Mouse (Mus musculus) MN1 (cell line): ENCODE data around the gene Cacnb2.

Experiments used
- DNase-seq: peaks from one replicate; pipeline ENCODE4 v3.0.0-alpha.2; 2016; ENCODE audit warnings: low spot score

Gene Cacnb2

DNA sequence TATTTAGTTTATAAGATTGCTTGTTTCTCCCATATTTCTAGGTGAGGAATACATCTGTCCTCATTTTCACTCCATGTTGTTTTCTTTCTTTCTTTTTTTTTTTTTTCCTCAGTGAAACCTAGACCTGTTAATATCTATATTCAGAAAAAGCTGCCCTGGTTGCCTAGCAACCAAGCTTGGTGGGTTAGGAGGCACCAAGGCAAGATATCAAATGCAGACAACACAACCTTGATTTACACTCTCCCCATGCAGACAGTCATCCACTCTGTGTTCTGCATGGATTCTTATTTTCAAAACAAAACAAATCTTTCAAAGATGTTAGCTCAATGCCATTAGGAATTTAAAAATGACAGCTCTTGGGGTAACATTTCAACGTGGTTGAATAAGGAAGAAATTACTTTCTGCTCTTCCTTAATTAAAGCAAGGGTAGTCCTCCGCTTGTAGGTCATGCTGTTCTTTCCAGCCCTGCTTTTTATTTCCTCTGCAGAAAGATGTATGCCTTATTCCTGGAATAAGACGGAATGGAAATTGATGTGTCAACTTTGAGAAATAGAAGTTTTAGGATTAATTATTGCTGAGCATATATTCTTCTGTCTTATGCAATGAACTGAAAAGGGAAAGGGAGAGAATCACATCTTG is 172.1 kb downstream of the Cacnb2 start:
- DNase-seq = no peak

DNA sequence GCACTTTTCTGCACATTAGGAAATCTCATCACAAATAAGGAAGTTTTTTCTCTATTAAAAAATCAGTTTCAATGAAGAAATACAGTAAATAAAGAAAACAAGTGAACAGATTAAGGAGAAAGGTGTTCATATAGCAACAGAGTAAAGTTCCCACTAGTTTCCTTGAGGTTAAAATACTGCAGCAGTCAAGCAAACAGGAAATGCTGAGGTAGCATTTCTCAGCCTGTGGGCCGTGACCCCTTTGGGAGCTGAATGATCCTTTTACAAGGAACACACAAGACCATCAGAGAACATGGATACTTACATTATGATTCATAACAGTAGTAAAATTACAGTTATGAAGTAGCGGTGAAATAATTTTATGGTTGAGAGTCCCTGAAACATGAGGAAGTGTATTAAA is 185.1 kb downstream of the Cacnb2 start:
- no peak for DNase-seq

DNA sequence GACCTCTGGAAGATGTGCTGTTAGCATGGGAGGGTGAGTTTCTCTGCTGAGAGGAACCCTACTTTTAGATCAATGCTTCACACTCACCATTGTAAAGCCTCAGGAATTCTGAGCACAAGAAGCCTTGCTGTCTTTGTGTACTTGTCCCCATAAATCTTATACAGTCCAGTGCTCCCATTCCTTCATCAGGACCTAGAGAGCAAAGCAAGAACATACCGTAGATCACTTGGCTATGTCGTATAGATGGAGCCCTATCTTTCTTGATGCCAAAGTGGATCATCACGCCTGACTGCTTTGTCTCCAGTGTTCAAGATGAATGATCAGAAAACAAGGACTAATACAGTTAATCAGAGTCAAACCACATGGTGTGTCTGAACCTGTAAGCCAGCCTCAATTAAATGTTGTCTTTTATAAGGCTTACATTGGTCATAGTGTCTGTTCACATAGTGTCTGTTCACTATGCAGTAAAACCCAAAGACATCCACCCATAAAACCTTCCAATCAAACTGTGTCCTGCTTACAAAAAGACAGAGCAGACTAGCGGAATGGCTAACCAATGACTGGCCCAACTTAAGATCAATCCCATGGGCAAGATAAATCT is 198.7 kb downstream of the Cacnb2 start:
- no peak for DNase-seq

DNA sequence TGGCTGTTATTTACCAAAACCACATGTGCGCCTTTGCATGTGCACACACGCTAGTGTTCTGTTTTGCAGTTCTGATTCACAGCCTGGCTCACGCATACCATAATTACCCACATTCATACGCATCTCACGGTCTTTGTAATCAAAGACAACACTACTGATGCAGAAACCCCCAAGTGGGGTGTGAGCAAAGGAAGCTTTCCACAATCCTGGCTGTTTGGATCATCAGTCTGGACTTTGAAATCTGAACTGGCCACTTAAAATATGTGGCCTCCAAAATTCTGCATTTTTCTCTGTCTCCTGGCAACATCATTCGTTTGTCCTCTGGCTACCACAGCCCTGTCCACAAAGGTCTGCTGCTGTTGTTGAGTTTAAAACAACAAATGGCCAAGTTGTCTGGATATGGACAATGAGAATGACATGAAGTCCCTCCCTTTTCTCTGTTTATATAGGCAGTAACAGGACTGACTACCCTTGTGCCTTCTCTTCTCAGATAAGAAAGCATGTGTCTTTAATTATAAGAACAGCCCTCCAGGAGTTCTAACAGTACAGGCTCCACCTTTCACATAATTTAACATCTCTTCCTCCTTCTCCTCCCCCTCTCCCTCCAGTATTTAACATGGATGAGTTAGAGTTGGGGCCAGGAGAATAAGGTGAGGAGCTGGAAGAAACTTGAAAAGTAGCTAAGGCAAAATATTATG is 204.9 kb downstream of the Cacnb2 start:
- DNase-seq = no peak

DNA sequence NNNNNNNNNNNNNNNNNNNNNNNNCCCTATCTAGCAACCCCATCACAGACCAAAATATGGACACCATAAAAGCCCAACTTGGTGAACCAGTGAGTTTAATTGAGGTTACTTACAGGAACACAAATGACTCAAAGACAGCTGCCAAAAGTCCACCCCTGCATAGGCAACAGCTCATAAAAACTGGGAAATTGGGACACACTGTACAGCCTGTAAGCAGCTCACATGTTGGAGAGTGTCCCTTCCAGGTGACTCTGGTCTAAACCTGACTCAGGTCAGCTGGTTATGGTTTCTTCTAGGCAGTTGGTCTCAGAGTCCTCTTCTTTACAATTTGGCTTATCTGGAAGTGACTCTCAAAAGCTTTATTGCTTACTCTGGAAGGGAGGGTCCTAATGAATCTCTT is 212.1 kb downstream of the Cacnb2 start:
- no peak for DNase-seq

DNA sequence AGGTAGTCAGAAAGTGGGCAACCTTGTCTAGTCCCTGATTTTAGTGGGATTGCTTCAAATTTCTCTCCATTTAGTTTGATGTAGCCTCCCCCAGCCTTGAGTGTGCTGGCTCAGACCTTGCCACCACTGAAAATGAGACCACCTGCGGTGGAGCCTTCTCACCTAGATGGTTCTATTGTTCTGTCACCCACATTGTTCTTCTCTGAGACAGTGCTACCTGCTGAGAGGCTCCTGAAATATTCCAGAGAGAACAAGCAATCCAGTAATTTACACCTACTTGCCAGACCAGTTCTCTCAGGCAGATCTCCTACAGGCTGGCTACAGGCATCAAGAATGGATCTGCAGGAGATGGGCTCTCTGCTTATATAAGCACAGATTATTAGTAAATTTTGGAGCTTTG is 215.8 kb downstream of the Cacnb2 start:
- no peak for DNase-seq

DNA sequence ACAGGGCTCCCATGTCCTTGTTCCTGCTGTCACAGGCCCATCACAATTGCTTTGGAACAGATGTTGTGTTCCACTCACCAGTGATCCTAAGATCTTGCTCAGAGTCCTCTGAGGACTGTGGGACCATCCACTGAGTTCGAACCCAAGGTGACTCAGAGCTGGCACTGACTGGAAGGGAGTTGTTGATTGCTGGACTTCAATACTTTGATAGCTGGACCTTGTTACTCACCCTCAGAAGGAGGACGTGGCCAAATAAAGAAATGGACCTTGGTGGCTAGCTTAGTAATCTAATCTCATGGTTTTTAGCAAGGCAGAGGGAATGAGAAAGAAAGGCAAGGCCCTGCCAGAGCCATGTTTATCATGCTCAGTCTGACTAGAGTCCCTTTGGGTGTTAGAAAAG is 218.1 kb downstream of the Cacnb2 start:
- no peak for DNase-seq

DNA sequence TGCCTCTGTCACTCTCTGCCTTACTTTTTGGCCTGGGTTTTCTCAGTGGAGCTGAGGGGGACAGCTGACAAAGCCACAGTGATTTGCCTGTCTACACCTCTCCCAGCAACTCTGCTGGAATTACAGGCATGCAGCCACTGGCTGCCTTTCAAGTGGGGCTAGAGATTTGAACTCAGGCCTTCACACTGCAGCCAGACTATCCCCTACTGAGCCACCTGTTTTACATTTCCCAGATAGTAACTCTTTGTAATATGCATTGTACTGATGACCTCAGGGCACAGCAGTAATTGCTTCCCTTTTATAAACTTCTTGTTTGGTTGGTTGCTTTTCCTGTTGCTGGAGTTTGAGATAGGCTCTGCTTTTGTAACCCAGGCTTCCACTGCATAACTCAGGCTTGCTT is 220.2 kb downstream of the Cacnb2 start:
- no peak for DNase-seq

DNA sequence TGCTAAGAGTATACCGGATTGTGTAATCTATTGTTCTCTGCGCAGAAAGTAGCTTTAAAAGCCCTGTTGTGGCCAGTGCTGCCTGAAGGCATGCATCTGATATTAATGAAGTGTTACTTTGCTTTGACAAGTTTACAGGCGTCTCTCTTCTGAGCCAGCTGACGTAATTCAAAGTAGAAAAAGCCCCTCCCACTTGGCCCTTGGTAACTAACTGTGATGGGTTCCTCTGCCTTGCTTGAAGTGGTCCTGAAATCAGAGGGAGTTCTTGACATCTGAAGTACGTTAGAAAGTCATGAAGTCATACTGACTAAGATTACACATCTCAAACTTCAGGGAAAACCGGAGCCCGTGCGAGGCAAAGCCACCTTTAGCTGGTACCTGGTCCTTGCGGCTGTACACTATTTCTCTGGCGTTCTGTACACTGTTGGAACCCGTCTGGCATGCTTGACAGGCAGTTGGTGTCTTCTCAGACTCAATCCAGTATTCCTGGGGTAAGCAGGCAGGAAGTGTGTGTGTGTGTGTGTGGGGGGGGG is 221.0 kb downstream of the Cacnb2 start:
- no peak for DNase-seq

DNA sequence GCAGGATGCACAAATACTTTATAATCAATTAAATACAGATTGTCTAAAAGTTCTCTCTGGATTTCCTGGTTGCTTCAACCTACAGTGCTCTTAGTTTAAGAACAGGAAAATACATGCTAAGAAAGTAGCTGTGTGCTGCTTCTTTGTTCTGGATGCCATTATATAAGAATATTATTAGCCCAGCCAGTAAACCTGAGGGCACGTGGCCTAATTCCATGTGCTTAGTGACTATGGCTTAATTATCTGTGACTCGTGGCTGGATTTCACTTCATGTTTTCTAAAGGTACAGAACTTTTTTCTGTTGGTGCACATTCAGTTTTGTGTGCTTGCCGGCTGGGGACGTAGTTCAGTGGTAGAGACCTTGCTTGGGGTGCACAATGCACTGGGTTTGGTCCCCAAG is 222.3 kb downstream of the Cacnb2 start:
- no peak for DNase-seq

DNA sequence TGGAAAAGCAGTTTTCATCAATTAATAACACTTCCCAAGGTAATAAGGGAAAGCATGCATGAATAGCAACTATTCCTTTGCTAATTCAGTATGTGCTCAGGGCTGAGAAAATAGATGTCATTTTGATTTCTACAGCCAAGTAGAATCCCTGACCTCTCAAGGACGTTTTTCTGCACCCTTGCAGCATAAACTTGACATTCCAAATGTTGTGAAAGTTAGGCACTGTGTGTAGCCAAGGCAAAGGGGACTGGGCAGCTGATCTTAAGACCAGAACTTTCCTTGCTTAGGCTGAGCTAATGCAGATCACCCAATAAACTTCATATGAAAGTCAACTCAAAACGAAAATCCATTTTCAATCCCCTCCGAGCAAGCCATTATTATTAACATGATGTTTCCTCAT is 226.6 kb downstream of the Cacnb2 start:
- DNase-seq = no peak

DNA sequence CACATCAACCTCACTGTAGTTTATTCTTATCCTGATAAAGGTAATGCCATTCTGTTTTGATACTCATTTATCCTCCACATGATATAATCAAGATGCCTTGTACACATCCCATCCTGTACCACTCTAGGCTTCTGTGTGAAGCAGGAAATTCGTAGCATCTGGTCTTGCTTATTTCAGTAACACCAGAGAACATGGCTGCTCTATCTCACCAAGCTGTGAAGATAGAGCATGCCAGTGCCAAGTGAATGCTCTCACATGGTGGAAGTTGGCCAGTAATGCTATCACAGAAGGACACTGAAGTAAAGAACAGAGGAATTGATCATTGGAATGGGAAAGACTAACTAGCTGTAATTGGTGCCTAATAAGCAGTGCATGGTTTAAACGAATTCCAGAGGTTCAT is 228.4 kb downstream of the Cacnb2 start:
- DNase-seq = no peak

DNA sequence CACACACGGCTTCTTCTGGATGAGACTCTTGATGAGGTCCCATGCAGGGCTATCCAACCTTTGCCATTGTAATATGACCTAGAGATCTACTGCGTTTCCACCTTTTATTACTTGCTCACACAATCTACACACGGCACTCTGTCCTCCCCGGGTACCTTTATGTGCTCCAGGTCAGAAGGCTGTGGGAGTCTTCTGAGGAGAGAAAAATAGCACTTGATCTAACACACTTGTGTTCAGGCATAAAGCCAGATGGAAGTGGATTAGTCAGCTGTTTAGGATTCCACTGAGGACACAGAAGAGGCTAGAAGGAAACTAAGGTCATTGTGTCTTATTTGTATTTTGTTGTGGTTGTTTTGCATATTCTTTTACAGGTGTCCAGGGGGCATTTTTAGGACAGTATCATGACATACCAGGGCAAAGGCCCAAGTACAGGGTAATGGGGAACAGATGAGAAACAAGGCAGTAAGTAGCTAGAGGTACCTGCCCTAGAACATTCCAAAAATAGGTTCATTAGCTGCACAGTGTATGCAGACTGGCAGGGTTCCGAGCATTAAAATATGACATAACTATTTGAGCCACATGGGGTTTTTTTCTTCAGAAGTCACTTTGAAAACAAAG is 231.9 kb downstream of the Cacnb2 start:
- DNase-seq = no peak

DNA sequence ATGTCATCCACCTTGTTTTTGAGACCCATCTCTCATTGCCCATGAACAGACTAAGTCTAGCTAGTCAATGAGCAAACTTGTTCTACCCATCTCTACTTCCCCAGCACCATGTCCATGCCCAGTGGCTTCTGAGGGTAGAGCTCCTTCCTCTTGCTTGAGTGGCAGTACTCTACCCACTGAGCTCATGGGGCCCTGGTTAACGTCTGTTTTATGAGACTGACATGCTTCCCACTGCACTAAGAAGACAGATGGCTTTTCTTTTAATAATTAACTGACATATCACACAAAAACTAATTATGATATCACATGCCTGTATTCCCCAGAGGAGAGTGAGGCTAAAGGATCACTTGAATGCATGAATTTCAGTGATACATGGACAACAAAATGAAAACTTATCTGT is 238.4 kb downstream of the Cacnb2 start:
- no peak for DNase-seq

DNA sequence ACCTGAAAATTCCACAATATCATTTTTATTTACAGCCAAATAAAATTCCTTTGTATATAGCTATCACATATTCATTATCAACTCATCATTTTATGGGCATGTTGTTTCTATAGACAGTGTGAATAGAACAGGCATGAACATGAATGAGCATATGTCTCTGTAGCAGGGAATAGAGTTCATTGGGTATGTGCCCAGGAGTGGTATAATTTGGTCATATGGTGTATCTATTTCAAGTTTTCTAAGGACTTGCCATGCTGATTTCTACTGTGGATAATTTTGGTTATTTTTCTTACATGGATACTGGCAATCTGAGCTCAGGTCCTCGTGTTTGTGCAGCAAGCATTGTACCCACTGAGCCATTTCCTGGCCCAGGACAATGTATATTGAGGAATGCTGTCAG is 243.8 kb downstream of the Cacnb2 start:
- DNase-seq = no peak

DNA sequence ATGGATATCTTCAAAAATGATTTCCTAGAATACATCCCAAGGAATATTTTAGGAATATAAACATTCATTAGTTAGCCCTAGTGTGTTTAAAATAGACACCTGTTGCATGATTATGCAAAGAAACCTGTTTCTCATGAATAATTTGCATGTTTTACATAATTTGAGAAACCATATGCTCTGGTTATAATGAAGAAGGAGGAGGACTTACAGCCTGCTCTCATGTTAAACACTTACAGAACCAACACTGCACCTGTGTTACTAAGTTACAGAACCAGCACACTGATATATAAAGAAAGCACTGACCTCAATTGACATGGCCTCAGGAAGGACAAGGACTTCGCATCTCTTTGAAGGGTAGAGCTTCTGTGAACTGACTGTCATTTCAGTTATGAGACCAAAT is 244.3 kb downstream of the Cacnb2 start:
- DNase-seq = no peak

DNA sequence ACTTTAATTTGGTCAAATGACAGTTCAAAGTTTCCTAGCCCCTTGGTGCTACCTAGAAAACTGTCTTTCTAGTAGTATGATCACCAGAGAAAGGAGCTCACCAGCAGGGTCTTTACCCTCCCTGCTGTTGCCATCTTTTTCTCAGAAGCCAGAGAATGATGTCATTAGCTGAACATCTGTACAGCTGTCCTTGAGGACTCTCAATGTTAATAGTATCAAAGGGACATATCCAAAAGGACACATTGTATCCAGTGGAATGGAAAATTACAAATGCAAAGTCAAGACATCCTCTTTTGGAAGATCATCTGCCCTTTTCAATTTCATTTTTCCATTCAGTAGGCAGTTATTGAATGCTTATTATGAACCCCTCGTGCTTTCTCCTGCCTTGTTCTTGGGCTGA is 247.9 kb downstream of the Cacnb2 start:
- no peak for DNase-seq

DNA sequence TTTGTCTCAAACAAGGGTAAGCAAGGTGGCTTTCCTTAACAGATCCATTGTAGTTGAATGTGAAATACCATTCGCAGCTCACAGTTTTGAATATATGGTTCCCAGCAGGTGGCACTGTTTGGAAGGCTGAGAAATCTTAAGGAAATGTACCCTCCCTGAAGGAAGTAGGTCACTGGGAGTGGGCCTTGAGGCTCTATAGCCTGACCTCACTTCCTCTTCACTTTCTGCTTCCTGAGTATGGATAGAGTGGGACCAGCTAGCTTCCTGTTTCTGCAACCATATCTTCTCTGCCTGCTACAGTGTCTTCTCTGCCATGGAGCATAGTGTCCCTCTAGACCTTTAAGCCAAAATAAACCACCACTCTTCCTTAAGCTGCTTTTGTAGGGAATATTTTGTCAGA is 248.5 kb downstream of the Cacnb2 start:
- DNase-seq = no peak

DNA sequence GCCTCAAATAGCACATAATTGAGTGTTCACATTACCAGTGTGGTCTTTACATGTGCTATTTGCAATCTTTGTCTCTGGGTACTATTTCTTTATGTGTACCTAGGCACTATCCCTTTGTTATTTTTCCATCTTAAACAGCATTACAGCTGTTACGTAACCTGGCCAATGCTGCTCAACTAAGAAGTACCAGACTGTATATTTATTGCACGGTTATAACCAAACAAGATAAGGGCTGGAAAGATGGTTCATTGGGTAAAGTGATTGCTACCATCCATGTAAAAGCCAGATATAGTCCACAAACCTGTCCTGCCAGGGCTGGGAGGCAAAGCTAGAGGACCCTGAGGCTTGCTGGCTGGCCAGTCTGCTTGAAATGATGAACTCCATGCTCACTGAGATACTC is 251.2 kb downstream of the Cacnb2 start:
- DNase-seq = no peak

DNA sequence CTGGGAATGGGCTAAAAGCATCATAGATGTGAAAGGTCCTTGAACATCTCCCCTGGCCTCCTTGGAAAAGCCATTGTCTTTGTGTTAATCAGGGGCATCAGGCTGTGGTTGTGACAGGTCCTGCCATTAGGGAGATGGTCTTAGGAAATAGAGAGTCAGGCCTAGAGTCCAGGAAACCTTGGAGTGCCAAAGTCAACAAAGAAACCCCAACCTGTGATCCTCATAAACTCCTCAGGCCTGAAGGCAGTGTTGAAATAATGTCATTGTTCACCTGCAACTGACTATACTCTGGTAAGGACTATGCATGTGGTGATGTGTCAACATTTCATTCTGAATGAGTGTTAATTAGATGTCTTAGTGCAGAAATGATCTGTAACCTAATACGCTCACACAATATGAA is 255.4 kb downstream of the Cacnb2 start:
- no peak for DNase-seq

DNA sequence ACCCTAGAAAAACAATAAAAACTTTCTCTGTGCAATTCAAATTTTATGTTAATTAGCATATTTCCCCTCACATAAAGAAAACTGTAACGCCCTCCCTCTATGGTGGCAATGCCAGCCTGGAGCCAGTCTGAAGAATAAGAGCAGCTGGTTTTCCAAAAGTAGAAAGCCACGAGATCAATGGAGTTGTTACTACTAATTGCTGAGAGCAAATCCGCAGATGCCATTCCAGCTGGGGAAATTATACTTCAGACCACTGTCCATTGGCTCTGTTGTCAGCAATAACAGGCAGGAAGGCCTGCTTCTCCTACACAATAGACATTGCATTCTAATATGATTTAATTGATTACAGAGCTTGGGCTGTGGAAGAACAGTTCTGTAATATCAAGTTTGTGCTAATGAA is 257.5 kb downstream of the Cacnb2 start:
- no peak for DNase-seq

DNA sequence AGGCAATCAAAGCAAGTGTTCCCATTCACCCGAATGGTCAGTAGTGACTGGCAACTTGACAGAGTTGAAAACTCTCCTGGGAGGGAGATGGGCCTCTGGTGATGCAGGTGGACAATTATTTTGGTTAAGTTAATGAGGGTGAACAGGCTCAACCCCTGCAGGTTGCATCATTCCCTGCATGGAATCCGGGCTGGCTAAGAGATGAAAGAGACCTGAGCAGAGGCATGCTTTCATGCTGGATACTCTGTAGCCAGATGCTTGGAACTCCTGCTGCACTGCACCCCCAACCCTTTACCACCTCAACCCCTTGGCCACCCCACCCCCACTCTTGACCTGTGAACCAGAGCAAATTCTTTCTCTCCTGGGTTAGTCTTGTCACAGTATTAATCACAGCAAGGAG is 258.7 kb downstream of the Cacnb2 start:
- DNase-seq = no peak

DNA sequence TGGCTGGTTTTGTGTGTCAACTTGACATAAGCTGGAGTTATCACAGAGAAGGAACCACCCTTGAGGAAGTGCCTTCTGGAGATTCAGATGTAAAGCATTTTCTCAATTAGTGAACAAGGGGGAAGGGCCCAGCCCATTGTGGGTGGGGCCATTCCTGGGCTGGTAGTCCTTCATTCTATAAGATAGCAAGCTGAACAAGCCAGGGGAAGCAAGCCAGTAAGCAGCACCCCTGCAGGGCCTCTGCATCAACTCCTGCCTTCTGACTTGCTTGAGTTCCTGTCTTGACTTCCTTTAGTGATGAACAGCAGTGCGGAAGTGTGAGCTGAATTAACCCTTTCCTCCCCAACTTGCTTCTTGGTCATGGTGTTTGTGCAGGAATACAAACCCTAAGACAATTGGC is 260.1 kb downstream of the Cacnb2 start:
- no peak for DNase-seq
